Mouse (Mus musculus) thymus, adult 18-20 months (tissue): ENCODE results near the gene Gm9732.
"Not testable (repeated sequence)": the region's sequence is repeated elsewhere in the genome, so short reads cannot be mapped to it uniquely, and the experiment has no call there.

Source experiments
- DNase-seq, 2 experiments: peaks; one replicate each; pipeline ENCODE4 v3.0.0; 2022; ENCODE audit warnings: mixed read lengths in 2 of 2

The Gm9732 gene

GRCm38 (mm10) chr14:43274986-43275511, at the start of gene Gm9732:
Gm9732 (plus strand) TSS chr14:43275036.
- DNase-seq, result not testable (repeated sequence)

GRCm38 (mm10) chr14:43235204-43235603, 39.6 kb upstream of the Gm9732 start, which contains the start of gene Gm8122:
Gm8122 (minus strand) TSS chr14:43235304.
- not testable (repeated sequence) for DNase-seq

- not testable (repeated sequence) for DNase-seq
Measured at GRCm38 (mm10) chr14:43237769-43238168, 37.1 kb upstream of the Gm9732 start.

GRCm38 (mm10) chr14:43249611-43250170, 25.1 kb upstream of the Gm9732 start:
- DNase-seq, result not testable (repeated sequence)

- not testable (repeated sequence) for DNase-seq
Measured at GRCm38 (mm10) chr14:43250549-43251253, 24.1 kb upstream of the Gm9732 start.

GRCm38 (mm10) chr14:43256511-43256910, 18.3 kb upstream of the Gm9732 start:
- DNase-seq, result not testable (repeated sequence)

GRCm38 (mm10) chr14:43258349-43258748, 16.5 kb upstream of the Gm9732 start, which contains the start of gene Gm8126:
Gm8126 (plus strand) TSS chr14:43258649.
- DNase-seq, result not testable (repeated sequence)

GRCm38 (mm10) chr14:43263421-43263820, 11.4 kb upstream of the Gm9732 start:
- not testable (repeated sequence) for DNase-seq

- not testable (repeated sequence) for DNase-seq
Measured at GRCm38 (mm10) chr14:43268521-43269084, 6.2 kb upstream of the Gm9732 start.

GRCm38 (mm10) chr14:43269211-43269610, 5.6 kb upstream of the Gm9732 start:
- not testable (repeated sequence) for DNase-seq

- not testable (repeated sequence) for DNase-seq
Measured at GRCm38 (mm10) chr14:43273161-43273560, 1.7 kb upstream of the Gm9732 start.

- DNase-seq, result not testable (repeated sequence)
Measured at GRCm38 (mm10) chr14:43275752-43276151, 916 bp downstream of the Gm9732 start.

GRCm38 (mm10) chr14:43277468-43277867, 2.6 kb downstream of the Gm9732 start:
- DNase-seq, result not testable (repeated sequence)

GRCm38 (mm10) chr14:43278146-43278545, 3.3 kb downstream of the Gm9732 start:
- not testable (repeated sequence) for DNase-seq

GRCm38 (mm10) chr14:43278681-43279080, 3.8 kb downstream of the Gm9732 start:
- not testable (repeated sequence) for DNase-seq

GRCm38 (mm10) chr14:43293503-43293902, 18.7 kb downstream of the Gm9732 start, which contains the start of gene Gm8127:
Gm8127 (minus strand) TSS chr14:43293832.
- DNase-seq, result not testable (repeated sequence)

GRCm38 (mm10) chr14:43319516-43319915, 44.7 kb downstream of the Gm9732 start:
- DNase-seq, result not testable (repeated sequence)

GRCm38 (mm10) chr14:43328603-43329002, 53.8 kb downstream of the Gm9732 start:
- DNase-seq, result not testable (repeated sequence)

- DNase-seq, result not testable (repeated sequence)
Measured at GRCm38 (mm10) chr14:43331362-43331880, 56.6 kb downstream of the Gm9732 start.

GRCm38 (mm10) chr14:43337646-43338045, 62.8 kb downstream of the Gm9732 start:
- not testable (repeated sequence) for DNase-seq

- not testable (repeated sequence) for DNase-seq
Measured at GRCm38 (mm10) chr14:43347711-43348110, 72.9 kb downstream of the Gm9732 start, which contains the start of gene 1700001F09Rik. 1700001F09Rik (minus strand) TSS chr14:43347811.

GRCm38 (mm10) chr14:43352944-43353343, 78.1 kb downstream of the Gm9732 start:
- DNase-seq, result not testable (repeated sequence)
